Mouse (Mus musculus): ENCODE measurements at regions not wholly inside any gene's neighbourhood (a gene's known extent, or its start where the extent isn't known, plus 50 kb on each side); places are given as distances from the start of the nearest gene placed in this dataset.

GRCm38 (mm10) chr14:58999106-58999778 is 143.5 kb downstream of the 1700129C05Rik start:
- no peak for TF ChIP-seq CTCF (IDR thresholded peaks at IDR 0.05; ENCODE audit: low read depth)
- Histone ChIP-seq H3K9me3 (ENCODE audit: low read length) (no peaks in the 10 kb centered on the region), H3K4me3 (ENCODE audit: low read depth, low read length) (no peak overlapping the region), H3K27ac (ENCODE audit: low read depth, low read length) (no peak overlapping the region), H3K9ac (no peak overlapping the region), H3K4me1 (ENCODE audit: insufficient read depth) (no peaks in the 10 kb centered on the region), H3K4me2 (ENCODE audit: low read depth) (no peak overlapping the region), H3K36me3 (ENCODE audit: insufficient read depth) (no peaks in the 10 kb centered on the region), H3K27me3 (ENCODE audit: insufficient read depth, low read length) (no peaks in the 10 kb centered on the region)
- WGBS, result 43% methylated on average over 5 of the region's 5 CpGs
- DNase-seq (no peak), ATAC-seq (no peak)

DNA sequence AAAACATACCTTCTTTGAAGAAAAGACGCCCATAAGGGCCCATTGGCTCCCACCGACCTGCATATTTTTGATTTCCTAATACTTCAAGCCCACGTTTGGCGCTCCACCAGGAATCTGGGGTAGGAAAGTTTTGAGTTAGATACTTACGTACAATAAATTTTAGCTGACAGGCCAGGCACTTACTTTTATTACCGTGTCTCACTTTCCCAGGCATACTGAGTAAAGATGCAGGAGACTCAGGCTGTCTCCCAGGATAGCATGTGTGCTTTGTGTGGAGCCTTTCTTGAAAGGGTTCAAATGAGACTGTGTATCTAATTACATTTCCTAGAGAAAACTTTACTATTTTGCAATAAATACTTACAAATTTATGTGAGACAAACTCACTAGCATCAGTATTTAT is 147.7 kb downstream of the 1700129C05Rik start:
- H3K9me3 ChIP-seq (ENCODE audit: low read length), result no peaks in the 10 kb centered on the region
- no peaks in the 10 kb centered on the region for H3K27me3 ChIP-seq (ENCODE audit: insufficient read depth, low read length)
- TF ChIP-seq CTCF (IDR thresholded peaks at IDR 0.05; ENCODE audit: low read depth), result no peak
- 90% methylated on average over 6 of the region's 6 CpGs for WGBS
- H3K9ac ChIP-seq, result no peak overlapping the region
- no peak overlapping the region for H3K4me2 ChIP-seq (ENCODE audit: low read depth)
- no peak overlapping the region for H3K27ac ChIP-seq (ENCODE audit: low read depth, low read length)
- no peak for ATAC-seq
- no peak overlapping the region for H3K4me3 ChIP-seq (ENCODE audit: low read depth, low read length)
- DNase-seq, result no peak
- no peaks in the 10 kb centered on the region for H3K4me1 ChIP-seq (ENCODE audit: insufficient read depth)
- H3K36me3 ChIP-seq (ENCODE audit: insufficient read depth), result no peaks in the 10 kb centered on the region

DNA sequence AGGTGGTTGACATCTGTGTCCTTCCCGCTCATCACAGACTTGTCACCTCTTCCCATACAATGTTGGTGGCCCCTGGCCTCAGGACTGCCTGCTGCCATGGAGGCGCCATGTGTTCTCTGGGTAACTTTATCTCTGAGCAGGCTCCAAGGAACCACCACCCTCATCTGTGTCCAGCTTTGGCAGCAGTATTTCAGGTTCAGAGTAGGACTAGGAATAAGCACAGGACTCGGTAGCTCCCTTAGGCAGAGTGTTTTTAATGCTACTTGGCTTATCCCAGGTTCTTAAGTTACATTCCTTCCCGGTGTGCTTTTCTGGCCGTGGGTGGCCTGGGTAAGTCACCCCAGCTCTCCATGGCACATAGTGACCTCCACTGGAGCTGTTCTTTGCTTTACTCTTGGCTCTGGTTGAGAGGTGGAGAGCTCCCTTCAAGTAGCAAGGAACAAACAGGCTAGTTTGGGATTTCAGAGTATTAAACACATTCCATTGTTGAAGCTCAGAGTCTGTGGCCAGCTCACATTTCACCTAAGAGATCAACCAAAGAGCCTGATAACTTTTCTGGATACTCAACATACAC is 153.0 kb downstream of the 1700129C05Rik start:
- H3K4me1 ChIP-seq (ENCODE audit: insufficient read depth), result peaks cover 4% of the 10 kb centered on the region; the same call in 1 of the 2 replicates
- H3K36me3 ChIP-seq (ENCODE audit: insufficient read depth), result no peaks in the 10 kb centered on the region
- H3K27ac ChIP-seq (ENCODE audit: low read depth, low read length), result no peak overlapping the region
- H3K9ac ChIP-seq, result no peak overlapping the region
- H3K4me2 ChIP-seq (ENCODE audit: low read depth), result no peak overlapping the region
- TF ChIP-seq CTCF (IDR thresholded peaks at IDR 0.05; ENCODE audit: low read depth), result no peak
- no peak overlapping the region for H3K4me3 ChIP-seq (ENCODE audit: low read depth, low read length)
- DNase-seq, result no peak
- no peaks in the 10 kb centered on the region for H3K27me3 ChIP-seq (ENCODE audit: insufficient read depth, low read length)
- no peak for ATAC-seq
- WGBS, result 84% methylated on average over 5 of the region's 5 CpGs
- no peaks in the 10 kb centered on the region for H3K9me3 ChIP-seq (ENCODE audit: low read length)

DNA sequence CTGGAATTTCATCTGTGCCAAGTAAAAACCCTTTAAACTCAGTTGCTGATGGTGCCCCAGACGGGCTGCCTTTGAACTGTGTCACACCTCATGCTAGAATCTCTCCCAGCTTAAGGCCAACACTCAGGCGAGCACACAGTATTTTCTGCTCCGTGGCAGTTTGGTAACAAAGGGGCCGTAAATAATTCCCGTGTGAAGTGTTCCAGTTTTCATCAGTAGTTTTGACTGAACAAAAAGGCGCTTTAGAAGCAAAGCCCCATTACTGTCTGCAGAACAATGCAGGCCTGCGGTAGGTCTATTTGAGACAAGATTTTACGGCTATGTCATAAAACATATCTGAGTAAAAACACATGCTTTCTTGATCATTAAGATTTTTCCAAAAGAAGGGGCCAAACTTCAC is 155.0 kb downstream of the 1700129C05Rik start:
- WGBS, result 12% methylated on average over 8 of the region's 8 CpGs
- H3K27ac ChIP-seq (ENCODE audit: low read depth, low read length), result no peak overlapping the region

DNA sequence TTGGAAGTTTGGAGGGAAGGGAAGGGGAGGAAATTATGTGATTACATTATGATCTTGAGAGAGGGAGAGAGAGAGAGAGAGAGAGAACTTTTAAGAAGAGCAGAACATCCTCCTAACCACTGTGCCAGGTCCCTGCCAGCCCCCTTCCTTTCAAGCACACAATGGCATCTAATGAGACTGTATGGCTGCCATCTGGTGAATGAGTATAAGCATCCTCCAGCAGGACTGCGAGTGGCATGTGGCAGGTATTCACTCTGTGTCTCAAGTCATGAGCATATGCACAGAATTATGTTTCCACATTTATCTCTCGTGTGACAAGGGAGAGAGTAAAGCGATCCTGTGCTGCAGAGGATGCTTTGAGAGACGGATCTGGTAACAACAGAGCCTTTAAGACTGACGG is 156.9 kb downstream of the 1700129C05Rik start:
- ATAC-seq (peak; percentile 54; the same call in 1 of the 2 replicates), DNase-seq (peak; percentile 40)
- TF ChIP-seq CTCF (IDR thresholded peaks at IDR 0.05; ENCODE audit: low read depth), result no peak
- WGBS, result 35% methylated on average over 5 of the region's 5 CpGs
- H3K27me3 ChIP-seq (ENCODE audit: insufficient read depth, low read length), result no peaks in the 10 kb centered on the region
- no peaks in the 10 kb centered on the region for H3K9me3 ChIP-seq (ENCODE audit: low read length)
- peaks cover 4% of the 10 kb centered on the region; the same call in 1 of the 2 replicates for H3K4me1 ChIP-seq (ENCODE audit: insufficient read depth)
- H3K4me3 ChIP-seq (ENCODE audit: low read depth, low read length), result no peak overlapping the region
- no peak overlapping the region for H3K27ac ChIP-seq (ENCODE audit: low read depth, low read length)
- no peak overlapping the region for H3K4me2 ChIP-seq (ENCODE audit: low read depth)
- H3K36me3 ChIP-seq (ENCODE audit: insufficient read depth), result no peaks in the 10 kb centered on the region
- H3K9ac ChIP-seq, result no peak overlapping the region

More for the DNA sequence above, 155.0 kb downstream of the 1700129C05Rik start:
- Histone ChIP-seq H3K4me1 (ENCODE audit: insufficient read depth) (peaks cover 4% of the 10 kb centered on the region; the same call in 1 of the 2 replicates), H3K36me3 (ENCODE audit: insufficient read depth) (no peaks in the 10 kb centered on the region), H3K4me2 (ENCODE audit: low read depth) (no peak overlapping the region), H3K27me3 (ENCODE audit: insufficient read depth, low read length) (no peaks in the 10 kb centered on the region), H3K9ac (no peak overlapping the region), H3K9me3 (ENCODE audit: low read length) (no peaks in the 10 kb centered on the region), H3K4me3 (ENCODE audit: low read depth, low read length) (no peak overlapping the region)
- peak; percentile 53 for ATAC-seq
- DNase-seq, result peak; percentile 13
- no peak for TF ChIP-seq CTCF (IDR thresholded peaks at IDR 0.05; ENCODE audit: low read depth)

GRCm38 (mm10) chr14:58976791-58977190 is 165.9 kb downstream of the 1700129C05Rik start:
- Histone ChIP-seq H3K36me3 (ENCODE audit: insufficient read depth) (no peaks in the 10 kb centered on the region), H3K4me1 (ENCODE audit: insufficient read depth) (no peaks in the 10 kb centered on the region), H3K27ac (ENCODE audit: low read depth, low read length) (no peak overlapping the region), H3K4me3 (ENCODE audit: low read depth, low read length) (no peak overlapping the region), H3K27me3 (ENCODE audit: insufficient read depth, low read length) (no peaks in the 10 kb centered on the region), H3K9ac (no peak overlapping the region), H3K9me3 (ENCODE audit: low read length) (no peaks in the 10 kb centered on the region), H3K4me2 (ENCODE audit: low read depth) (no peak overlapping the region)
- 86% methylated on average over 4 of the region's 4 CpGs for WGBS
- DNase-seq (no peak), ATAC-seq (no peak)
- no peak for TF ChIP-seq CTCF (IDR thresholded peaks at IDR 0.05; ENCODE audit: low read depth)

GRCm38 (mm10) chr14:58969248-58969647 is 173.4 kb downstream of the 1700129C05Rik start:
- H3K36me3 ChIP-seq (ENCODE audit: insufficient read depth), result no peaks in the 10 kb centered on the region
- ATAC-seq (no peak), DNase-seq (no peak)
- no peak overlapping the region for H3K4me3 ChIP-seq (ENCODE audit: low read depth, low read length)
- H3K4me1 ChIP-seq (ENCODE audit: insufficient read depth), result no peaks in the 10 kb centered on the region
- no peak overlapping the region for H3K4me2 ChIP-seq (ENCODE audit: low read depth)
- H3K27ac ChIP-seq (ENCODE audit: low read depth, low read length), result no peak overlapping the region
- H3K9me3 ChIP-seq (ENCODE audit: low read length), result no peaks in the 10 kb centered on the region
- no peaks in the 10 kb centered on the region for H3K27me3 ChIP-seq (ENCODE audit: insufficient read depth, low read length)
- H3K9ac ChIP-seq, result no peak overlapping the region
- 79% methylated on average over 3 of the region's 3 CpGs for WGBS
- TF ChIP-seq CTCF (IDR thresholded peaks at IDR 0.05; ENCODE audit: low read depth), result no peak

All from forebrain, postnatal 0 days (tissue).